Mouse (Mus musculus) C2C12 (cell line): Measurements from ENCODE around the gene Ywhaq. TPM values are rescaled to one million over a fixed set of nuclear protein-coding genes. Genes with fewer than 3 reads are reported as not detected.

ENCODE experiments used
- H3K27me3 ChIP-seq: one replicate; pipeline ENCODE4 v1.6.1; 2011; ENCODE audit not compliant: control insufficient read depth, insufficient read depth, insufficient read length
- H3K36me3 ChIP-seq: one replicate; pipeline ENCODE4 v1.6.1; 2011; ENCODE audit not compliant: control insufficient read depth, insufficient read depth
- H3K4me3 ChIP-seq: one replicate; pipeline ENCODE4 v1.5.1; 2011; ENCODE audit warnings: mild to moderate bottlenecking, control low read depth; ENCODE audit not compliant: poor library complexity, insufficient read depth, severe bottlenecking
- H3K79me2 ChIP-seq: one replicate; pipeline ENCODE4 v1.6.1; 2011; ENCODE audit not compliant: control insufficient read depth, insufficient read depth
- H3K79me3 ChIP-seq: one replicate; pipeline ENCODE4 v1.6.1; 2011; ENCODE audit warnings: low read depth, control low read depth
- H3ac ChIP-seq: one replicate; pipeline ENCODE3; 2011; ENCODE audit warnings: low read depth; ENCODE audit not compliant: control insufficient read depth, insufficient read length
- CEBPB ChIP-seq: IDR thresholded peaks from one replicate; pipeline ENCODE4 v1.6.1; 2011; ENCODE audit warnings: low read depth, mild to moderate bottlenecking, control low read depth, moderate library complexity
- CTCF ChIP-seq: IDR thresholded peaks from one replicate; pipeline ENCODE4 v1.5.1; 2011; ENCODE audit not compliant: control insufficient read depth, insufficient read depth, insufficient read length
- FOSL1 ChIP-seq: IDR thresholded peaks from one replicate; pipeline ENCODE4 v1.8.0; 2011; ENCODE audit warnings: mild to moderate bottlenecking, low read length; ENCODE audit not compliant: poor library complexity, insufficient read depth, severe bottlenecking
- MAX ChIP-seq: IDR thresholded peaks from one replicate; pipeline ENCODE4 v1.6.1; 2011; ENCODE audit warnings: mild to moderate bottlenecking, control low read depth
- MYOD1 ChIP-seq: IDR thresholded peaks from one replicate; pipeline ENCODE4 v1.6.1; 2011; ENCODE audit warnings: low read depth; ENCODE audit not compliant: control insufficient read depth, insufficient read length
- MYOG ChIP-seq: IDR thresholded peaks from one replicate; pipeline ENCODE4 v1.6.1; 2011; ENCODE audit not compliant: control insufficient read depth, insufficient read length; ENCODE audit errors: extremely low read depth
- USF1 ChIP-seq: IDR thresholded peaks from one replicate; pipeline ENCODE4 v1.6.1; 2011; ENCODE audit warnings: low read depth, mild to moderate bottlenecking, control low read depth, moderate library complexity
- polyA plus RNA-seq: library from polyadenylated mRNA; unstranded; fragments of >200 nt; fragmentation: generic; extraction: Trizol; gene quantifications from one replicate; pipeline ENCODE4 v1.2.1, GENCODE M21; 2012; ENCODE audit warnings: missing spikeins

The Ywhaq gene
- polyA plus RNA-seq, 1 experiment, result 305 TPM

GRCm38 (mm10) chr12:21363195-21363594 is 54.2 kb downstream of the Ywhaq start:
- peaks cover 35% of the 10 kb centered on the region for H3K79me3 ChIP-seq
- no peak overlapping the region for H3K4me3 ChIP-seq
- H3ac ChIP-seq, result no peak overlapping the region
- peaks cover 64% of the 10 kb centered on the region for H3K79me2 ChIP-seq
- no peak for TF ChIP-seq USF1
- TF ChIP-seq MYOD1, result no peak
- TF ChIP-seq CTCF, result no peak
- H3K27me3 ChIP-seq, result no peaks in the 10 kb centered on the region
- H3K36me3 ChIP-seq, result peaks cover 13% of the 10 kb centered on the region

GRCm38 (mm10) chr12:21362686-21363085 is 54.8 kb downstream of the Ywhaq start:
- TF ChIP-seq MYOG (no peak), USF1 (no peak), FOSL1 (no peak), MAX (no peak)
- Histone ChIP-seq H3K4me3 (no peak overlapping the region), H3K79me2 (peaks cover 59% of the 10 kb centered on the region), H3K36me3 (peaks cover 16% of the 10 kb centered on the region), H3ac (no peak overlapping the region), H3K79me3 (peaks cover 32% of the 10 kb centered on the region), H3K27me3 (no peaks in the 10 kb centered on the region)

DNA sequence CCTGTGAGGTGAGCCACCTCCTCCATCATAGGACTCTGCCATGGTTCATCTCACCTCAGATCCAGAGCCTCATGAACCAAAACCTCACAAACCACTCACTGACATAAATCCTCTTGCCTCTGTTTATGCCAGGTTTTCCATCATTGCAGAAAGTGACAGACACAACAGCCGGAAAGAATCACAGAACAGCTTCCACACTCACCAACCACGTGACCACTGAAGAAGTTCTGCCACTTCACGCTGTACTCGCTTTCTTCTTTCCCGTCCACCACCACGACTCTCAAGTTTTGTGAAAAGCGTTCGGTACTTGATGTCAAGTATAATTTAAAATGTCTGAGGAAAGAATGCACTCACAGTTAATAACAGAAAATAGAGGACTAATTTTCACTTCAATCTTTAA is 63.8 kb downstream of the Ywhaq start:
- peaks cover 43% of the 10 kb centered on the region for H3K36me3 ChIP-seq
- TF ChIP-seq USF1 (no peak), MYOD1 (no peak), CTCF (no peak), CEBPB (no peak), MAX (no peak), MYOG (no peak), FOSL1 (no peak)
- H3K4me3 ChIP-seq, result no peak overlapping the region
- H3K27me3 ChIP-seq, result no peaks in the 10 kb centered on the region
- H3K79me2 ChIP-seq, result no peaks in the 10 kb centered on the region
- H3ac ChIP-seq, result no peak overlapping the region
- no peaks in the 10 kb centered on the region for H3K79me3 ChIP-seq

DNA sequence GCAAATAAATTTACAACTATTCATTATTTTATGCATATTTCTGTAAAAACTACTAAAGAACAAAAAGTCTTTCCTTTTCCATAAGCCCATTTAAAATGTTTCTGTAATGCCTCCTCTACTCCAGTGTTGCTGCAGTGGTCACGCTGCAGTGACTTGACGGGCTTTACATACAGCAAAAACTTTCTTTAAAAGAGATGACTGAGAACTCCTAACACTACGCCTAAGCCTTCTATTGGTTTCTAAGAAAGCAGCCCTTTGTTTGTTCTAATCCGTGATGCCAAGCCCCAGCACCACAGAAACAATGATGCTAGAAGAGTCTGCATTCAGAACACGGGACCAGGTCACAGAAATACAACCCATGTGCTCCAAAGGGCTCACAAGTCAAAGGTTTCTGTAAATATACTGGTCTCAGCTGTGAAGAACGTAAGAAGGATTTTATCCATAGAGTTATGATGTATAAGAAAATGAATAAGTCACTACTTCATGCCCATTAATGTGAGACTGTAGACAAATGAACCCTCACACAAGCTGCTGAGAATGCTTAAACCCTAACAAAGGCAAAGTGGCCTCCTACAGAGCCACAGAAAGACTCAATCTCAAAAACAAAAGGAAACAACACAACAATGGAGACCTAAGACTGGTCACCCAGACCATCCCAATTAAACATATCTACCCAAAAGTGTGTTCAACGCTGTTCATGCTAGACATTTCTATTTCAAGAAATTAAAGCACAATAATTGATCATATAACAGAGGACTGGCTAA is 67.1 kb downstream of the Ywhaq start:
- Histone ChIP-seq H3K4me3 (no peak overlapping the region), H3K36me3 (peaks cover 47% of the 10 kb centered on the region), H3K79me3 (no peaks in the 10 kb centered on the region), H3K27me3 (no peaks in the 10 kb centered on the region), H3K79me2 (no peaks in the 10 kb centered on the region), H3ac (no peak overlapping the region)
- no peak for TF ChIP-seq CTCF
- no peak for TF ChIP-seq USF1
- no peak for TF ChIP-seq FOSL1
- no peak for TF ChIP-seq MYOD1
- no peak for TF ChIP-seq MYOG
- no peak for TF ChIP-seq CEBPB
- TF ChIP-seq MAX, result no peak

DNA sequence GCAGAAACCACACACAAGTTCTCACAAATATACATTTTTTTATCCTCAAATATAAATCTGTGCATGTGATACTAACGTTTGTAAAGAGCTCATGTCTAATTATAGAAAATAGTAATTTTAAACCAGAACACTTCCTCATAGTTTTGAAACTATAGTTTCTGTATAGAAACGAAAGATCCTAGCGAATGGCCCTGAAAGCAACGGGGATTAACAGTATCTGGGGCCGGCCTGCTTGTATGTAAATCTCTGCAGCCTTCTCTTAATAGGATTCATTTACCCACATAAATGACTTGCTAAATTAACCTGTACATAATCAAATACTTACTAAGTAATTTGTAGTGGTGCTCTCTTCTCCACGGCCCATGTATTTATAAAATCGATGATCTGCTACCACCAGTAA is 70.5 kb downstream of the Ywhaq start:
- H3K27me3 ChIP-seq, result no peaks in the 10 kb centered on the region
- H3K36me3 ChIP-seq, result peaks cover 44% of the 10 kb centered on the region
- H3ac ChIP-seq, result no peak overlapping the region
- H3K79me2 ChIP-seq, result no peaks in the 10 kb centered on the region
- H3K79me3 ChIP-seq, result no peaks in the 10 kb centered on the region
- H3K4me3 ChIP-seq, result no peak overlapping the region
- TF ChIP-seq MYOG, result no peak
- TF ChIP-seq USF1, result no peak
- TF ChIP-seq CEBPB, result no peak
- TF ChIP-seq FOSL1, result no peak

DNA sequence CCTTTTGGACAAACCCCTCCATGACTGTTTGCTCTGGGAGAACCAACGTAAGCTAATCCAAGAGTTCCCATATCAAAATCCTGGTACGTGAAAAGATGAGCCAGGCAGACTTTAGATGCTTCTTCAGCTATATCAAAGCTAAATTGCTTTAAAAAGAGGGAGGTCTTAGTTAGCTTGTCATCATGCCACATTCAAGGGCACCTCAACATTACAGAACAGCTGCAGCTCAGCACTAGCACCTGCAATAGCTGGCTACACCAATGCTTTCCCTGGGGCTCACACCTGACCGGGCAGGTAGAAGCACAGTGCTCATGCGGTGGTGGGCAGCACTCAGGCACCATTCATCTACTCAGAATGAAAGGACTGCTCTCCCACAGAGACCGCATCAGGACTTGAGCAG is 76.8 kb downstream of the Ywhaq start:
- no peak for TF ChIP-seq USF1
- no peak for TF ChIP-seq CTCF
- TF ChIP-seq FOSL1, result no peak
- TF ChIP-seq MYOD1, result no peak
- TF ChIP-seq CEBPB, result no peak
- TF ChIP-seq MAX, result no peak
- no peak for TF ChIP-seq MYOG
- Histone ChIP-seq H3K79me3 (no peaks in the 10 kb centered on the region), H3K36me3 (peaks cover 39% of the 10 kb centered on the region), H3K27me3 (no peaks in the 10 kb centered on the region), H3K79me2 (no peaks in the 10 kb centered on the region), H3K4me3 (no peak overlapping the region), H3ac (no peak overlapping the region)

Other genes with a start within 250 kb of the Ywhaq start
- gene Cpsf3, start 132.2 kb downstream of the Ywhaq start, polyA plus RNA-seq, result 39.1 TPM
- 47.8 TPM for gene Itgb1bp1, start 131.4 kb downstream of the Ywhaq start, polyA plus RNA-seq
- gene Iah1, start 101.2 kb downstream of the Ywhaq start, polyA plus RNA-seq, result 33.1 TPM
- gene Adam17, start 44.0 kb downstream of the Ywhaq start, polyA plus RNA-seq, result 12.4 TPM